Mouse (Mus musculus): ENCODE data around the gene Abcf2.

Gene Abcf2

GRCm38 (mm10) chr5:24577183-24577929, at the start of gene Abcf2:
Abcf2 (minus strand) TSS chr5:24577467.
- peak; percentile 100 for DNase-seq (ENCODE audit: low spot score)

GRCm38 (mm10) chr5:24624822-24625120, 47.5 kb upstream of the Abcf2 start:
- no peak for DNase-seq (ENCODE audit: low spot score)

- DNase-seq (ENCODE audit: low spot score), result no peak
These were observed 46.9 kb upstream of the Abcf2 start, which contains the start of gene Smarcd3 for GRCm38 (mm10) chr5:24623986-24624821. Smarcd3 (minus strand) TSS chr5:24624411.

- no peak for DNase-seq (ENCODE audit: low spot score)
These were observed 46.0 kb upstream of the Abcf2 start for GRCm38 (mm10) chr5:24623041-24623985.

GRCm38 (mm10) chr5:24622386-24623040, 45.2 kb upstream of the Abcf2 start:
- no peak for DNase-seq (ENCODE audit: low spot score)

- DNase-seq (ENCODE audit: low spot score), result no peak
These were observed 43.4 kb upstream of the Abcf2 start for GRCm38 (mm10) chr5:24620626-24621025.

- DNase-seq (ENCODE audit: low spot score), result no peak
These were observed 42.8 kb upstream of the Abcf2 start for GRCm38 (mm10) chr5:24620116-24620515.

GRCm38 (mm10) chr5:24618921-24619320, 41.7 kb upstream of the Abcf2 start:
- no peak for DNase-seq (ENCODE audit: low spot score)

GRCm38 (mm10) chr5:24615097-24615496, 37.8 kb upstream of the Abcf2 start:
- no peak for DNase-seq (ENCODE audit: low spot score)

- DNase-seq (ENCODE audit: low spot score), result no peak
These were observed 35.0 kb upstream of the Abcf2 start for GRCm38 (mm10) chr5:24612302-24612649.

GRCm38 (mm10) chr5:24611366-24612301, 34.4 kb upstream of the Abcf2 start:
- no peak for DNase-seq (ENCODE audit: low spot score)

GRCm38 (mm10) chr5:24609388-24609787, 32.1 kb upstream of the Abcf2 start:
- no peak for DNase-seq (ENCODE audit: low spot score)

GRCm38 (mm10) chr5:24605980-24606665, 28.9 kb upstream of the Abcf2 start:
- DNase-seq (ENCODE audit: low spot score), result no peak

GRCm38 (mm10) chr5:24605321-24605979, 28.2 kb upstream of the Abcf2 start:
- DNase-seq (ENCODE audit: low spot score), result no peak

GRCm38 (mm10) chr5:24604656-24605100, 27.4 kb upstream of the Abcf2 start:
- DNase-seq (ENCODE audit: low spot score), result peak; percentile 81

- DNase-seq (ENCODE audit: low spot score), result no peak
These were observed 26.9 kb upstream of the Abcf2 start for GRCm38 (mm10) chr5:24604080-24604655.

- DNase-seq (ENCODE audit: low spot score), result no peak
These were observed 26.3 kb upstream of the Abcf2 start for GRCm38 (mm10) chr5:24603431-24604010.

GRCm38 (mm10) chr5:24602751-24603343, 25.6 kb upstream of the Abcf2 start:
- DNase-seq (ENCODE audit: low spot score), result no peak
